Mouse (Mus musculus): ENCODE results near the gene Olfr202. TPM values are rescaled to one million over a fixed set of nuclear protein-coding genes. Genes with fewer than 3 reads are reported as not detected.
"Not testable (repeated sequence)": the region's sequence is repeated elsewhere in the genome, so short reads cannot be mapped to it uniquely, and the experiment has no call there.

The Olfr202 gene
- polyA plus RNA-seq (2016; fragmentation: Nextera tagmentation; extraction: Ambion mirVana) = not detected in 2 replicates

DNA sequence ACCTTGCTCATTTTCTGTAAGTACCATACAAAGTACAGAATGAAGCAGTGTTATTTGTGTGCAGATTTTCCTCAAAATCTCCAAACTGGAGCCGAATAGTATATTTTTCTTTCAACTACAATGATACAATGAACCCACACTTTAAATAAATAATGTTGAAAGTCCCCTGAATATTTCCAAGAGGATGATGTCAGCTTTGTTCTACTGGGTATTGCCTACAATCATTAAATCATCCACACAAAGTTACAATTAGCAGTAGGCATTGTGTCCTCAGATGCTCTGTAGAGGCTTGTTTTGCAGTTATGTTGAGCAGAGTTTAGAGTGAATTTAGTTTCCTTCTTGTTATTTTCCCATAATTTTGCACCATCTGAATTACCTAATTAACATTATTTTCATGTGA is at the start of gene Olfr202:
Gene Olfr202 (minus strand): TSS at position 101 of the 400 bp plus-strand sequence.
- Histone ChIP-seq H3K4me3 (no peak within 1 kb of the TSS), H3K4me1 (no peaks in the 10 kb centered on the region), H3K27me3 (ENCODE audit: poor library complexity, severe bottlenecking) (no peaks in the 10 kb centered on the region), H3K27ac (no peak within 1 kb of the TSS), H3K36me3 (replicated peaks) (no peaks in the 10 kb centered on the region), H3K9me3 (no peaks in the 10 kb centered on the region)
- DNase-seq (ENCODE audit: extremely low spot score, low spot score) = no peak
- 94% methylated on average over 1 of the region's 1 CpGs for WGBS

DNA sequence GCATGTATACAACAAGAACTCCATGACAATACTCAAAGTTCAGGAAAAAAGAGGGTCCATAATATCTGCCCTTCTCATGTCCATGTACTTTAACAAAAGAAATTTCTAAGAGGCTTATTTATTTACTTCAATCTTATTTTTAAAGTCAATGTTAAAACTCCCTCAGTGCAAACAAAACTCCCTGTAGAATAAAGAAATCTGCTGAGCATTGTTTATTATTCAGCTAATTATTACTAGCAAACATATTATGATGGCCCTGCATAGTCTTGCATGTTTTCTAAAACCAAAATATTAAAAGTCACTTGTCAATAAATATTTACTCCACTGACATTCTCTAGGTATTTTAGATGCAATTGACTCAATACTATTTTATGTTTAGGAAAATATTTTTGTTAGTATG is 44.4 kb upstream of the Olfr202 start, which contains the start of gene Olfr205:
Gene Olfr205 (minus strand): TSS at position 101 of the 400 bp plus-strand sequence.
- H3K27me3 ChIP-seq (ENCODE audit: poor library complexity, severe bottlenecking) = no peaks in the 10 kb centered on the region
- no peaks in the 10 kb centered on the region for H3K36me3 ChIP-seq (replicated peaks)
- H3K9me3 ChIP-seq = peaks cover 5% of the 10 kb centered on the region; the same call in 1 of the 2 replicates
- H3K27ac ChIP-seq = no peak within 1 kb of the TSS
- no peak within 1 kb of the TSS for H3K4me3 ChIP-seq
- no peak for DNase-seq (ENCODE audit: extremely low spot score, low spot score)
- no peaks in the 10 kb centered on the region for H3K4me1 ChIP-seq

DNA sequence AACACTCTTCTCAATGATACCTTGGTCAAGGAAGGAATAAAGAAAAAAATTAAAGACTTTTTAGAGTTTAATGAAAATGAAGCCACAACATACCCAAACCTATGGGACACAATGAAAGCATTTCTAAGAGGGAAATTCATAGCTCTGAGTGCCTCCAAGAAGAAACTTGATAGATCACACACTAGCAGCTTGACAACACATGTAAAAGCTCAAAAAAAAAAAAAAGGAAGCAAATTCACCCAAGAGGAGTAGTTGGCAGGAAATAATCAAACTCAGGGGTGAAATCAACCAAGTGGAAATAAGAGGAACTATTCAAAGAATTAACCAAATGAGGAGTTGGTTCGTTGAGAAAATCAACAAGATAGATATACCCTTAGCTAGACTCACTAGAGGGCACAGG is 36.7 kb upstream of the Olfr202 start:
- H3K9me3 ChIP-seq; H3K27ac ChIP-seq; H3K4me1 ChIP-seq; H3K36me3 ChIP-seq (replicated peaks); H3K4me3 ChIP-seq; DNase-seq (ENCODE audit: extremely low spot score, low spot score); H3K27me3 ChIP-seq (ENCODE audit: poor library complexity, severe bottlenecking): not testable (repeated sequence)
- WGBS = 76% methylated on average over 1 of the region's 1 CpGs

DNA sequence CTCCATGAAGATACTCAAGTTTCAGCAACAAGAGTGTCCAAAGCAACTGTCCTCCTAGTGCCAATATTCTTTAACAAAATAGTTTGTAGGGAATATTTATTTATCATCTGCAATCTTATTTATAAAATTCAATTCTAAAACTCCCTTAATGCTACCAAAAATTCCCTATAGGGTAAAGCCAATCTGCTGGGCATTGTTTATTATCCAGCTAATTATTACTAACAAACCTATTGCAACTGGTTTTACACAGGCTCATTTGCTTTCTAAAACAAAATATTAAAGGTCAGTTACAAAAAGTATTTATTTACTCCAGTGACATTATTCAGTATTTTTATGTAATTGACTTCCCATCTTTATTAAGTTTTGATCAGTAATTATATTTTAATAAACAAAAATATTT is 31.6 kb upstream of the Olfr202 start, which contains the start of gene Olfr204:
Gene Olfr204 (minus strand): TSS at position 101 of the 400 bp plus-strand sequence.
- no peak for DNase-seq (ENCODE audit: extremely low spot score, low spot score)
- Histone ChIP-seq H3K36me3 (replicated peaks) (no peaks in the 10 kb centered on the region), H3K27ac (no peak within 1 kb of the TSS), H3K27me3 (ENCODE audit: poor library complexity, severe bottlenecking) (no peaks in the 10 kb centered on the region), H3K4me3 (no peak within 1 kb of the TSS), H3K9me3 (no peaks in the 10 kb centered on the region), H3K4me1 (no peaks in the 10 kb centered on the region)

DNA sequence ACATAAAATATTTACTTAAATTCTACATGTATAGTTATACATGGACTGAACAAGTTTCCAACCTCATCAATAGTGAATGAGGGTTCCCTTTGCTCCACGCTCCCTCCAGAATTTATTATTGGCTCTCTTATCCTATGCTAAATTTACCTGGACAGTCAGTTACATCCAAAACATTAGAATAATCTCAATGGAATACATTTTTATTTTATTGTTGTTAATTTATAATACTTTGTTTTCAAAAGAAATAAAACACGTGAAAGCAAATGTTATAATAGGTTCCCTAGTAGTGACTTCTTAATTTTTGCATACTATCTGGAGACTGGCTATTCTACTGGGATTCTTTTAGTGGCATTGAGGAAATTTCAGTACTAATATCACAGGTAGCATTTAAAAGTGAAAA is 12.0 kb upstream of the Olfr202 start, which contains the start of gene Olfr203:
Gene Olfr203 (plus strand): TSS at position 301 of the 400 bp plus-strand sequence.
- no peak for DNase-seq (ENCODE audit: extremely low spot score, low spot score)
- Histone ChIP-seq H3K4me1 (no peaks in the 10 kb centered on the region), H3K36me3 (replicated peaks) (no peaks in the 10 kb centered on the region), H3K4me3 (no peak within 1 kb of the TSS), H3K27ac (no peak within 1 kb of the TSS), H3K9me3 (no peaks in the 10 kb centered on the region), H3K27me3 (ENCODE audit: poor library complexity, severe bottlenecking) (no peaks in the 10 kb centered on the region)
- 85% methylated on average over 2 of the region's 2 CpGs for WGBS

DNA sequence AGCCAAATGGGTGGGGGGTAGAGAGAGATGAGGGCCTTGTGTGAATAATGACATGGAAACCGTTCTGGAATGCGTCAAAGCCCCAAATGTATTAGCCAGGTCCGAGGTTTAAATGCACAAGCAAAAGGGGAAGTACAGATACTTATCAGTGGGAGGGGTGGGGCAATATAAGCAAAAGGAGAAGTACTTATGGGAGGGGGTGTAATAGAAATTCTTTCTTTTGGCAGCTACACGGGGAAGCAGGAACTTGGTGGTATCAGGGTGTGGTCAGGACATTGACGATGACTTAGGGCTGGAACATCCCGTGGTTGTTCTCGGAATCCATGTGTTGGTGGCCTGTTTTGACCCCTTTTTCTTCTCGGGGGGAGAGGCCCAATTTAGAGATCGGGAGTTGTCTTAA is 983 bp upstream of the Olfr202 start:
- WGBS = 90% methylated on average over 9 of the region's 9 CpGs
- H3K4me1 ChIP-seq = not testable (repeated sequence)

DNA sequence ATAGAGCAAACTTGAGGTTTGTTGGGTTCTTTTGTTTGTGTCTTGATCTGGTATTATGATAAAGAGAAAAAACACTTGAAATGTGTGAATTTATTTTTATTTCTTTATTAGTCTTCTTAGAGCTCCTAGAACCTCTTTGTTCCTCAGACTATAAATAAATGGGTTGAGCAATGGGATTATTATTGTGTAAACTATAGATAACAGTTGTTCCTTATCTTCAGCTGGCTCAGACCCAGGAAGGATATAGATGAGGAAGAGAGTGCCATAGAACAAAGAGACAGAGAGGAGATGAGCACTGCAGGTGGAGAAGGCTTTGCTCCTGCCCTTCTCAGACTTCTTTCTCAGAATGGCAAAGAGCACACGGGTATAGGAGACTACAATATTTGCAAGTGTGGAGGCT is 3.1 kb downstream of the Olfr202 start:
- Histone ChIP-seq H3K4me3 (no peak overlapping the region), H3K27ac (no peak overlapping the region), H3K27me3 (ENCODE audit: poor library complexity, severe bottlenecking) (no peaks in the 10 kb centered on the region), H3K4me1 (no peaks in the 10 kb centered on the region), H3K9me3 (no peaks in the 10 kb centered on the region), H3K36me3 (replicated peaks) (no peaks in the 10 kb centered on the region)
- DNase-seq (ENCODE audit: extremely low spot score, low spot score) = no peak
- 86% methylated on average over 1 of the region's 1 CpGs for WGBS

More for the DNA sequence above, 983 bp upstream of the Olfr202 start:
- H3K27me3 ChIP-seq (ENCODE audit: poor library complexity, severe bottlenecking); H3K4me3 ChIP-seq; H3K27ac ChIP-seq; DNase-seq (ENCODE audit: extremely low spot score, low spot score); H3K9me3 ChIP-seq; H3K36me3 ChIP-seq (replicated peaks): not testable (repeated sequence)

DNA sequence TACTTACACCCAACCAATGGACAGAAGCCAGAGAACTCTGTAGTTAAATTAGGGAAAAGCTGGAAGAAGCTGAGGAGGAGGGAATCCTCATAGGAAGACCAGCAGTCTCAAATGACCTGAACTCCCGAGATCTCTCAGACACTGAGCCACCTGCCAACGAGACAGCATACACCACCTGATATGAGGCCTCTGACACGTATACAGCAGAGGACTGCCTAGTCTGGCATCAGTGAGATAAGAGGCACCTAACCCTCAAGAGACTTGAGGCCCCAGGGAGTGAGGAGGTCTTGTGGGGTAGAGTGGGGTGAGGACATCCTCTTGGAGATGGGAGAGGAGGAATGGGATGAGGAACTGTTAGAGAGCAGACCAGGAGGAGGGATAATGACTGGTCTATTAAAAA is 6.1 kb downstream of the Olfr202 start:
- no peaks in the 10 kb centered on the region for H3K9me3 ChIP-seq
- no peaks in the 10 kb centered on the region for H3K36me3 ChIP-seq (replicated peaks)
- no peak overlapping the region for H3K27ac ChIP-seq
- H3K27me3 ChIP-seq (ENCODE audit: poor library complexity, severe bottlenecking) = no peaks in the 10 kb centered on the region
- 85% methylated on average over 3 of the region's 3 CpGs for WGBS
- DNase-seq (ENCODE audit: extremely low spot score, low spot score) = no peak
- H3K4me3 ChIP-seq = no peak overlapping the region
- H3K4me1 ChIP-seq = no peaks in the 10 kb centered on the region

DNA sequence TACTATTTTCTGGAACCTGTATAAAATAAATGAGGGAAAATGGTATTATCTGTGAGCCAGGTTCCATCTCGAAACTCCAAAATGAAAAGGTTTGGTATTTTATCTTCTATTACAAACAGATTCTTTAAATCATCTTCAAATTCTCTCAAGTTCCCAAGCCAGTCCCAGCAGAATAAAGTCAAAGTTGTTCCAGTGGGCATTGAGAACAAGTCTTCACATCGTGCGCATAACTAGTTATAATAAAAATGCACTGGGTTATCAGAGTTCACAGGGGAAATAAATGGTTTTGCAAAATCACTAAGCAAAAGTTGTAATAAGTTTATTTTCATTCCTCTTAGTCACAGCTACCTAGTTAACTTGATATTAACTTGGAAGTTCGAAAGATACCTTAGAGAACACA is 14.1 kb downstream of the Olfr202 start, which contains the start of gene Olfr201:
Gene Olfr201 (minus strand): TSS at position 101 of the 400 bp plus-strand sequence.
- not testable (repeated sequence) for H3K9me3 ChIP-seq; H3K27ac ChIP-seq; H3K36me3 ChIP-seq (replicated peaks); H3K4me3 ChIP-seq; DNase-seq (ENCODE audit: extremely low spot score, low spot score); H3K27me3 ChIP-seq (ENCODE audit: poor library complexity, severe bottlenecking); H3K4me1 ChIP-seq
- WGBS = 93% methylated on average over 4 of the region's 4 CpGs

DNA sequence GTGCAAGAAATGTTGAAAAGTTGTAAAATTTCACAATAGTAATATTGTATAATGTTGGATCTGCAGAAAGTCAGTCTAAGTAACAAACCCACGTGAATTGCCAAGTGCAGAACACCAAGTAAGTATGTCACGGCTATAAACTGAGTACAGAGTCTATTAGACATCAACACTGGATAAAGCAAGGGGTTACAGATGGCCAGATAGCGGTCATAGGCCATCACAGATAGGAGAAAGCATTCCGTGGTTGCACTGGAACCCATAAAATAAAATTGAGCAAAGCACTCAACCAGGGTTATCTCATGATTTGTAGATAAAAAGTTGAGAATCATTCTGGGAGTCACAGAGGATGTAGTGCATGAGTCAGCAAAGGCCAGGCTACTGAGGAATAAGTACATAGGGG is 17.5 kb downstream of the Olfr202 start:
- DNase-seq (ENCODE audit: extremely low spot score, low spot score); H3K4me1 ChIP-seq; H3K36me3 ChIP-seq (replicated peaks); H3K9me3 ChIP-seq; H3K27ac ChIP-seq; H3K4me3 ChIP-seq; H3K27me3 ChIP-seq (ENCODE audit: poor library complexity, severe bottlenecking): not testable (repeated sequence)
- WGBS = 77% methylated on average over 4 of the region's 4 CpGs

DNA sequence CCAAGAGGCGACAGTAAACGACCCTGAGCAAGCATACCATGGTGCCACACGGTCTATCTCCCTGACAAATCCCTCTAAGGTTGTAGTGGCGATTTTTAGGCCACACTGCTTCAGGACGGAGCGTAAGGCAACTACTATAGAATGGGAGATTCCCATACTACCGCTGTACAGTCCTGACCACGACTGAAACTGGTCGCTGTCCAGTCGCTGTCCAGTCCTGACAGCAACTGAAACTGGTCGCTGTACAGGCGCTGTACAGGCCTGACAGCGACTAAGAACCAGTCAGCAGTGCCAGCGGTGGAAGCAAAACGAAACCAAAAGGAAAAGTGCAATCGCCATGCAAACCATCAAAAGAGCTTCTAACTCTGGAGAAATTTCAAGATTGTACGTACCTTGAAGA is 36.9 kb downstream of the Olfr202 start:
- WGBS = 88% methylated on average over 17 of the region's 17 CpGs
- no peaks in the 10 kb centered on the region for H3K27me3 ChIP-seq (ENCODE audit: poor library complexity, severe bottlenecking)
- H3K4me3 ChIP-seq = no peak overlapping the region
- no peak overlapping the region for H3K27ac ChIP-seq
- no peaks in the 10 kb centered on the region for H3K36me3 ChIP-seq (replicated peaks)
- H3K4me1 ChIP-seq = no peaks in the 10 kb centered on the region
- DNase-seq (ENCODE audit: extremely low spot score, low spot score) = no peak
- peaks cover 8% of the 10 kb centered on the region for H3K9me3 ChIP-seq

Other genes starting within 250 kb of the Olfr202 start
- gene Olfr187, start 247.0 kb downstream of the Olfr202 start, polyA plus RNA-seq (2016; fragmentation: Nextera tagmentation; extraction: Ambion mirVana) = not detected in 2 replicates
- not detected in 2 replicates for gene Olfr190, start 208.8 kb downstream of the Olfr202 start, polyA plus RNA-seq (2016; fragmentation: Nextera tagmentation; extraction: Ambion mirVana)
- gene Olfr191, start 197.0 kb downstream of the Olfr202 start, polyA plus RNA-seq (2016; fragmentation: Nextera tagmentation; extraction: Ambion mirVana) = not detected in 2 replicates
- not detected in 2 replicates for gene Olfr193, start 174.9 kb downstream of the Olfr202 start, polyA plus RNA-seq (2016; fragmentation: Nextera tagmentation; extraction: Ambion mirVana)
- not detected in 2 replicates for gene Olfr194, start 165.7 kb downstream of the Olfr202 start, polyA plus RNA-seq (2016; fragmentation: Nextera tagmentation; extraction: Ambion mirVana)
- gene Olfr195, start 139.7 kb downstream of the Olfr202 start, polyA plus RNA-seq (2016; fragmentation: Nextera tagmentation; extraction: Ambion mirVana) = not detected in 2 replicates
- gene Olfr196, start 116.3 kb downstream of the Olfr202 start, polyA plus RNA-seq (2016; fragmentation: Nextera tagmentation; extraction: Ambion mirVana) = not detected in 2 replicates
- gene Olfr198, start 83.3 kb downstream of the Olfr202 start, polyA plus RNA-seq (2016; fragmentation: Nextera tagmentation; extraction: Ambion mirVana) = not detected in 2 replicates
- gene Olfr199, start 67.0 kb downstream of the Olfr202 start, polyA plus RNA-seq (2016; fragmentation: Nextera tagmentation; extraction: Ambion mirVana) = not detected in 2 replicates
- not detected in 2 replicates for gene Olfr201, start 14.2 kb downstream of the Olfr202 start, polyA plus RNA-seq (2016; fragmentation: Nextera tagmentation; extraction: Ambion mirVana)
- gene Olfr203, start 12.1 kb upstream of the Olfr202 start, polyA plus RNA-seq (2016; fragmentation: Nextera tagmentation; extraction: Ambion mirVana) = not detected in 2 replicates
- gene Olfr204, start 31.5 kb upstream of the Olfr202 start, polyA plus RNA-seq (2016; fragmentation: Nextera tagmentation; extraction: Ambion mirVana) = not detected in 2 replicates
- gene Olfr205, start 44.3 kb upstream of the Olfr202 start, polyA plus RNA-seq (2016; fragmentation: Nextera tagmentation; extraction: Ambion mirVana) = not detected in 2 replicates
- not detected in 2 replicates for gene Olfr206, start 62.5 kb upstream of the Olfr202 start, polyA plus RNA-seq (2016; fragmentation: Nextera tagmentation; extraction: Ambion mirVana)
- not detected in 2 replicates for gene Olfr209, start 77.2 kb upstream of the Olfr202 start, polyA plus RNA-seq (2016; fragmentation: Nextera tagmentation; extraction: Ambion mirVana)
- gene Gabrr3, start 120.5 kb upstream of the Olfr202 start, polyA plus RNA-seq (2016; fragmentation: Nextera tagmentation; extraction: Ambion mirVana) = 0.04 TPM in 1 of 2 replicates, not detected in the other
- gene Riox2, start 185.0 kb upstream of the Olfr202 start, polyA plus RNA-seq (2016; fragmentation: Nextera tagmentation; extraction: Ambion mirVana) = 37.7 and 39.9 TPM in 2 replicates